Mouse (Mus musculus) gonadal fat pad, adult 2 months (tissue): ENCODE results near the gene Gchfr. TPM values are rescaled to one million over a fixed set of nuclear protein-coding genes. Genes with fewer than 3 reads are reported as not detected.
A peak's percentile ranks its signal among the peaks of the same experiment; 100 is the strongest.

Experiments used
- DNase-seq: peaks from one replicate; pipeline ENCODE4 v3.0.0-alpha.2; 2012; ENCODE audit warnings: low read depth
- polyA plus RNA-seq: library from polyadenylated mRNA; depleted of rRNA; stranded (reverse); fragments of >200 nt; gene quantifications from 2 replicates; pipeline ENCODE4 v1.2.3, GENCODE M21; 2012

Gchfr gene
- polyA plus RNA-seq, 1 experiment = 15.6 TPM

- DNase-seq = no peak
Measured at GRCm38 (mm10) chr2:119173991-119174651, 6.5 kb downstream of the Gchfr start, which contains the start of gene Gm14137. Gm14137 (plus strand) TSS chr2:119174509.

DNA sequence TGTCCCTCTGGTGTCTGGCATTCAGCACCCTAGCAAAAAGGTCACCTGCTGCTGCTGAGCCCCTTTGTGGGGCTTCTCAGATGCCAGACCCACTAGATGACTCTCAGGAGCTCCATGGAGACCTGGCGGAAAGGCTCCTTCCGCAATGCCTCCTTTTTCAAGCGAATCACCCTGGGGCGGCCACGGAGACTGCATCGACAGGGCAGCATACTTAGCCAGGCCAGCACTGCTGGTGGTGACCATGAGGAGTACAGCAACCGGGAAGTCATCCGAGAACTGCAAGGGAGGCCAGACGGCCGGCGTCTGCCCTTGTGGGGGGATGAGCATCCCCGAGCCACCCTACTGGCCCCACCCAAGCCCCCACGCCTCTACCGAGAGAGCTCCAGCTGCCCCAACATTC is 7.3 kb downstream of the Gchfr start:
- no peak for DNase-seq

GRCm38 (mm10) chr2:119175614-119176013 is 8.0 kb downstream of the Gchfr start:
- DNase-seq = no peak

DNA sequence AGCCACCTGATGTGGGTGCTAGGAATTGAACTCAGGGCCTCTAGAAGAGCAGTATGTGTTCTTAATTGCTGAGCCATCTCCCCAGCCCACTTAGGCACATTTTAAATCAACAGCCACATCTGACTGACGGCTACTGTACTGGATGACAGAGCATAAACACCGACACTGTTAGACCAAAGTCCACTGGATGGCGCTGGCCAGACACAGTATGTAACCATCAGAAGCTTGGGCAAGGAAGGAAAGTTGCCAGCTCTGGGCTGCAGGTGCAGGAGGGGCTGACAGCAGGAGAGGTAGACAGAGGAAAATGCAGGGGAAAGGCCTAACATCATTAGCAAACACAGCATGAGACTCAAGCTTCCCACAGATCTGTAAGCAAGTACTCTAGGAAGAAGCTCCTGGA is 9.2 kb downstream of the Gchfr start:
- DNase-seq = no peak

DNA sequence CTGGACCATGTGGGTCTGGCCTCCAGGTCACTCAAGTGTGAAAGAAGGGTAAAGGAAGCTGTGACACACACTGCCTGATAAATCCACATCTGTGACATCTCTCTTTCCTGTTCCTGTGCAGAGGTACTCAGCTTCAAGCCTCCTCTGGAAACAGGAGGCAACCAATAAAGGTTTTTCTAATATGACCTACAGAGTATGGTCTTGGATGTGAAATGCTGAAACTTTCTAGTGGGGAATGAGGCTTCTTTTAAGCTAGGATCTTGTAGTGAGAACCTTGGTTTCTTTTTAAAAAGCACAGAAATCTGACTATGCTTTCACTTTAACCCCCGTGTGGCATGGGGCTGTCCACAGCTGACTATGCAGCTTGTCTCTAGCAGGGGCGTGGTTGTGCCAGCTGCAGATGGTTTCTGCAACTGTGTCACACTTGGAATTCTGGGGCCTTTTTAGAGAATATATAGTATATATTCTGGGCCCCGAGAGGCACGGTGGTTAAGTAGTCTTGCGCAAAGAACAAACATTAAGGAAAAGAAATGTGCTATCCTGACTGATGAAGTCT is 9.9 kb downstream of the Gchfr start:
- DNase-seq = no peak

GRCm38 (mm10) chr2:119182914-119183313 is 15.3 kb downstream of the Gchfr start:
- DNase-seq = no peak

- DNase-seq = no peak
Measured at GRCm38 (mm10) chr2:119189029-119189710, 21.6 kb downstream of the Gchfr start.

DNA sequence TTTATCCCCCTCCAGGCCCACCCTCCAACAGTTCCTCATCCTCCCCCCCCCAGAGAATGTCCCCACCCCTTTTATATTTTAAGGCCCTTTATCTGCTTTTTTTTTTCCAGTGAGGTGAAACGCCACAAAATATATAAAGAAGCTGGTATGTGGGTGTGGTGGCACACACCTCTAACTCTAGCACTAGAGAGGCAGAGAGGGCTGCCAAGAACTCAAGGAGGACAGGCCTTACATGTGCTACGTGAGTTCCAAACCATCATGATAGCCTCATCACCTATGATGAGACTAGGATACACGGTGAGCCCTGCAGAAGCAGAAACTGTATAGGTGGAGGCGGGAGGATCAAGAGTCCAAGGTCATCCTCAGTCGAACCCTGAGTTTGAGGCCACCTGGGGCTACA is 23.4 kb downstream of the Gchfr start:
- no peak for DNase-seq

DNA sequence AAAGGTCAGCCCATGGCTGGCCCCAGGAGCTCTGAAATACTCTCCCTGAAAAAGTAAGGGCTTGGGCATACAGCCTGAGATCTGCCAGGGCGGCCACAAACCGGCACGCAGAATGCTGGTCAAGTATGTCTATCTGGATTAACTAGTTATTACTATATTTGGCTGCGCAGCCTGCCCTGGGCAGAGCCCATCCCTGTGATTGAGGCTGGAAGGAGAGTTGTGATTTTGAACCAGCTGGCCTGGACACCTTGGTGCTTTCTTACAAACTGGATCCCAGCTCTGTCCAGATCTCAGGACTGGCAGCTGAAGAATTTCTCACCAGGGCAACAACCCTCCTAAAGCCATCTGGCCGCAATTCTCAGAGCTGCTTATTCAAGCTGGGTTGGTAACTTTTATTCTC is 26.6 kb downstream of the Gchfr start:
- no peak for DNase-seq

GRCm38 (mm10) chr2:119196316-119197108 is 28.9 kb downstream of the Gchfr start:
- DNase-seq = no peak

- no peak for DNase-seq
Measured at GRCm38 (mm10) chr2:119197493-119197892, 29.9 kb downstream of the Gchfr start.

DNA sequence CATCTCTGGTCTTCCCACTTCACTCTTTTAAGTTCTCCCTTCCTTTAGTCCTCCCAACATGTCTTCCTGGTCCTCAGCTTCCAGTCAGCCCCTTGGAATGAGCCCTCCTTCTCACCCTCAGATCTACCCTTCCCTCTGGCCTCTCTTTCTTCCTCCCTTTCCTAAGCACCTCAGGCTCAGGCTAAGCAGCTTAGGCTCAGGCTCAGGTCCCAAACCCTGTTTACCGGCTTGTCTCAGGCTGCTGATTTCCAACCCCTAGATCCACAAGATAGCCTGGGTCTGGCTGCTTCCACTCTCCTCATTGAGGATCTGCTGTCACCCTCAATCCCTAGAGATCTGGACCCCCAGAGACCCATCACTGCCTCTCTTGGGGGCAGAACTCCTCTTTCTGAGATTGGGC is 30.5 kb downstream of the Gchfr start:
- no peak for DNase-seq

DNA sequence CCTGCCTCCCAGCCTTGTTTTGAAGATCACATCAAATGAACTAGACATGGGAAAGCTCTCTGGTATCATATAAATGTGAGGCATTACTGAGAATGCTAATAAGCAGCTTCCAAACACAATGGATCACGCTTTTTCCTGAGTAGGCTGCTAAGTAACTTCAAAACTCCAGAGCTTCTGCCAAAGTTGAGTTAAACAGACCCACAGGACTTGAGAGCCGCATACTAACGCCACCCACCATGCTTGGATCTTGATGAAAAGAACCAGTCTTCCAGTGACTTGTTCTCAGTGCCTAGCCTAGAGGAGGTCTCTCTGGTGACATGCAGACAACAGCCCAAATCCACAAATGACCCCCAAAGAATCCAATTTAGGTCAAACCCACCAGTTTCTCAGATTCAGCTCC is 31.4 kb downstream of the Gchfr start:
- no peak for DNase-seq

DNA sequence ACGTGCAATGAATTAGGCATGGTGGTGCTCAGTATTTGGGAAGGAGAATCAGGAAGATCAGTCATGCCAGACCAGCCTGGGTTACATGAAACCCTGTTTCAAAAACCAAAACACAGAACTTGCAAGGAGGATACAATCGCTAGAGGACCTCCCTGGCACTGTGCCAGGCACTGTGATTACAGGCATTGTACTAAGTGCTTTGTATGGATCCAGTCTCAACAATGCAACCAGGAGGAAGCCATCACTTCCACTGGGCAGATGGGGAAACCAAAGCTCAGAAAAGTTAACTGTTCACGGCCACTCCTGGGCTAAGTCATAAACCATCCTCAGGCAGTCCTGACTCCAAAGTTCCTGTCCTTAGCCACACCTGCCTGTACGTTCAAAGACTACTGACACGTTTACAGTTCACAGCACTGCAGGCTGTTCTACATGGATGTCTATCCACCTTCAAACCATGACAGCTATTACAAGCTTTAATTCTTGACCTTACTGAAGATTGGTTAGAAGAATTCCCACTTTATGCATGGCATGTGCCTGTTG is 35.4 kb downstream of the Gchfr start:
- DNase-seq = no peak

- no peak for DNase-seq
Measured at GRCm38 (mm10) chr2:119203871-119204460, 36.4 kb downstream of the Gchfr start.

DNA sequence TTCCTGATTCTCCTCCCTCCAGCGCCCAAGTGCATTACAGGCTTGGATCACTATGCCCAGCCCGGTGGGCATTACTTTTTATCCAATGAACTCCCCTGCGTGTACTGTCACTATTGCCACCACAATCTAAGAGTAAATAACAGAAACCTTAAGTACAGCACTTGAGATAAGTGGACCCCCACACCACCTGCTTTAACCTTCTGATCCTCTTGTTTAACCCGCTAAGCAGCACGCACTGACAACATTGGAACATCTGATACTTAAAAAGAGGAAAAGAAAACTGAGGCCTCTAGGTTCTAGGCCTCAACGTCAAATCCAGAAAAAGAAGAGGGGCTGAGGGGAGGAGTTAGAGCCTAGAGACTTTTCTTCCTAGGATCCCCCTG is 40.4 kb downstream of the Gchfr start:
- DNase-seq = no peak

GRCm38 (mm10) chr2:119208344-119209175 is 41.0 kb downstream of the Gchfr start, which contains the start of the genes Zfyve19 and Dnajc17:
Zfyve19 (plus strand) TSS chr2:119208617.
Dnajc17 (minus strand) TSS chr2:119208795.
- peak; percentile 75 for DNase-seq

GRCm38 (mm10) chr2:119209176-119209507 is 41.6 kb downstream of the Gchfr start:
- DNase-seq = no peak
